Mouse (Mus musculus): Measurements from ENCODE around the gene Lactb. TPM values are rescaled to one million over a fixed set of nuclear protein-coding genes. Genes with fewer than 3 reads are reported as not detected.

Lactb gene
- polyA plus RNA-seq, 1 experiment from 2014 or later, result 6.7 TPM

GRCm38 (mm10) chr9:66910677-66911076 is 64.6 kb downstream of the Lactb start:
- H3K36me3 ChIP-seq, result peaks cover 36% of the 10 kb centered on the region
- peak overlapping the region; percentile 34 for H3K9ac ChIP-seq
- H3K4me1 ChIP-seq (replicated peaks), result peaks cover 95% of the 10 kb centered on the region
- H3K9me3 ChIP-seq (replicated peaks), result no peaks in the 10 kb centered on the region
- no peak for ATAC-seq (ENCODE audit: low read depth)
- no peak overlapping the region for H3K4me3 ChIP-seq (replicated peaks)
- no peak for DNase-seq
- no peaks in the 10 kb centered on the region for H3K27me3 ChIP-seq
- H3K27ac ChIP-seq, result peak overlapping the region; percentile 20; the same call in 1 of the 2 replicates
- peak overlapping the region; percentile 79; the same call in 1 of the 2 replicates for H3K4me2 ChIP-seq
- WGBS (ENCODE audit: insufficient replicate concordance), result 42% methylated on average over 5 of the region's 5 CpGs

GRCm38 (mm10) chr9:66909922-66910321 is 65.4 kb downstream of the Lactb start:
- Histone ChIP-seq H3K9ac (peak overlapping the region; percentile 46; the same call in 1 of the 2 replicates), H3K36me3 (peaks cover 34% of the 10 kb centered on the region), H3K4me3 (replicated peaks) (no peak overlapping the region), H3K27me3 (no peaks in the 10 kb centered on the region), H3K9me3 (replicated peaks) (no peaks in the 10 kb centered on the region), H3K4me1 (replicated peaks) (peaks cover 87% of the 10 kb centered on the region), H3K4me2 (peak overlapping the region; percentile 79), H3K27ac (peak overlapping the region; percentile 20; the same call in 1 of the 2 replicates)
- ATAC-seq (ENCODE audit: low read depth), result no peak
- DNase-seq, result no peak
- WGBS (ENCODE audit: insufficient replicate concordance), result 48% methylated on average over 7 of the region's 7 CpGs

GRCm38 (mm10) chr9:66907746-66908397 is 67.4 kb downstream of the Lactb start:
- no peak overlapping the region for H3K27ac ChIP-seq

GRCm38 (mm10) chr9:66907126-66907525 is 68.2 kb downstream of the Lactb start:
- Histone ChIP-seq H3K9me3 (replicated peaks) (no peaks in the 10 kb centered on the region), H3K36me3 (peaks cover 41% of the 10 kb centered on the region), H3K4me1 (replicated peaks) (peaks cover 68% of the 10 kb centered on the region), H3K4me2 (no peak overlapping the region), H3K4me3 (replicated peaks) (no peak overlapping the region), H3K27ac (no peak overlapping the region), H3K9ac (no peak overlapping the region), H3K27me3 (no peaks in the 10 kb centered on the region)
- DNase-seq (no peak), ATAC-seq (ENCODE audit: low read depth) (no peak)
- WGBS (ENCODE audit: insufficient replicate concordance), result 85% methylated on average over 8 of the region's 8 CpGs

More at GRCm38 (mm10) chr9:66907746-66908397, 67.4 kb downstream of the Lactb start:
- Histone ChIP-seq H3K4me3 (replicated peaks) (no peak overlapping the region), H3K9me3 (replicated peaks) (no peaks in the 10 kb centered on the region), H3K36me3 (peaks cover 39% of the 10 kb centered on the region), H3K4me1 (replicated peaks) (peaks cover 75% of the 10 kb centered on the region), H3K9ac (no peak overlapping the region), H3K27me3 (no peaks in the 10 kb centered on the region), H3K4me2 (no peak overlapping the region)
- ATAC-seq (ENCODE audit: low read depth), result no peak
- no peak for DNase-seq
- 65% methylated on average over 5 of the region's 5 CpGs for WGBS (ENCODE audit: insufficient replicate concordance)

- Histone ChIP-seq H3K9me3 (replicated peaks) (no peaks in the 10 kb centered on the region), H3K4me3 (replicated peaks) (no peak overlapping the region), H3K4me1 (replicated peaks) (peaks cover 63% of the 10 kb centered on the region), H3K27me3 (no peaks in the 10 kb centered on the region), H3K27ac (no peak overlapping the region), H3K9ac (no peak overlapping the region), H3K4me2 (no peak overlapping the region), H3K36me3 (peaks cover 44% of the 10 kb centered on the region)
- DNase-seq, result no peak
- ATAC-seq (ENCODE audit: low read depth), result no peak
- WGBS (ENCODE audit: insufficient replicate concordance), result 89% methylated on average over 9 of the region's 9 CpGs
These were observed 69.3 kb downstream of the Lactb start for GRCm38 (mm10) chr9:66905990-66906389.

Other genes with a start within 250 kb of the Lactb start
- gene Aph1b, start 180.0 kb downstream of the Lactb start, polyA plus RNA-seq (2015; fragmentation: Nextera tagmentation; extraction: Ambion mirVana), result 1.8 TPM in 2 replicates
- 0.13 and 0.17 TPM in 2 replicates for gene Gm10647, start 178.4 kb downstream of the Lactb start, polyA plus RNA-seq (2015; fragmentation: Nextera tagmentation; extraction: Ambion mirVana)
- gene Aph1c, start 140.8 kb downstream of the Lactb start, polyA plus RNA-seq (2015; fragmentation: Nextera tagmentation; extraction: Ambion mirVana), result 1.1 and 1.2 TPM in 2 replicates
- gene Rab8b, start 55.8 kb downstream of the Lactb start, polyA plus RNA-seq (2015; fragmentation: Nextera tagmentation; extraction: Ambion mirVana), result 30.9 and 38.0 TPM in 2 replicates
- 702 and 803 TPM in 2 replicates for gene Rps27l, start 29.4 kb downstream of the Lactb start, polyA plus RNA-seq (2015; fragmentation: Nextera tagmentation; extraction: Ambion mirVana)
- gene Tpm1, start 73.9 kb upstream of the Lactb start, polyA plus RNA-seq (2015; fragmentation: Nextera tagmentation; extraction: Ambion mirVana), result 168 and 198 TPM in 2 replicates

Data from liver, embryonic 13.5 days (tissue).